Mouse (Mus musculus) stomach, postnatal 0 days (tissue): Measurements from ENCODE around the gene Megf11.

ENCODE experiments used
- CTCF ChIP-seq: IDR thresholded peaks from 2 replicates; pipeline ENCODE4 v1.5.1; 2016; ENCODE audit warnings: antibody characterized with exemption, low read depth, mild to moderate bottlenecking, moderate library complexity
- EP300 ChIP-seq: optimal IDR thresholded peaks from 2 replicates; pipeline ENCODE3; 2016; ENCODE audit warnings: antibody characterized with exemption

DNA sequence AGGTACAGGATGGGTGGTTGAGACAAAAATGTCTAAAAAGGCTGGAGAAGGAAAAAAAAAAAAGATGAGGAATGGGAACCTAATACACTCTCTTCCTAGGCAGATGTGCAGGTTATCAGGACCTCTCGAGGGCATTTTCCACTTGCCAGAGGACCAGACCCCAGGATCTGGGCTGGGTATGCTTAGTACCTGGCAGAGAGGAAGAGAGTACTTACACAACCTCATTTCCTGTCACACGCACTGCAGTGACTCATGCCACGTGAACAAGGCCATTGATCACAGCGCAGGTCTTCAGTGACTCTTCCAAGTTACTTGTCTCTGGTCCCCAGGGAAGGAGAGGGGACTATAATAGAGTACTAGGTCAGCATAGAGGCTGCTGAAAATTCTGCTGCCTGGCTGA is 152.4 kb downstream of the Megf11 start:
- no peak for TF ChIP-seq CTCF
- TF ChIP-seq EP300, result no peak
